Mouse (Mus musculus) stomach, postnatal 0 days (tissue): ENCODE measurements around the gene Plce1. TPM values are rescaled to one million over a fixed set of nuclear protein-coding genes. Genes with fewer than 3 reads are reported as not detected.

Experiments used
- ATAC-seq: fragments of 200-750 bp; cut with Nextera tagmentation; 2 replicates; pipeline ENCODE4 v1.8.0; 2017; ENCODE audit not compliant: low FRiP score, low TSS enrichment
- DNase-seq: peaks from one replicate; pipeline ENCODE4 v3.0.0-alpha.2; 2016; ENCODE audit warnings: low spot score
- H3K27ac ChIP-seq: fragments of 300-500 bp; sonication (generic); replicated peaks from 2 replicates; pipeline ENCODE4 v1.5.1; 2014; ENCODE audit warnings: mild to moderate bottlenecking, control low read depth
- H3K27me3 ChIP-seq: fragments of 300-500 bp; sonication (generic); 2 replicates; pipeline ENCODE4 v1.6.1; 2014; ENCODE audit warnings: low read length; ENCODE audit not compliant: control insufficient read depth, insufficient read depth
- H3K36me3 ChIP-seq: fragments of 300-500 bp; sonication (generic); 2 replicates; pipeline ENCODE4 v1.6.1; 2014; ENCODE audit warnings: low read length, mixed read lengths; ENCODE audit not compliant: control insufficient read depth, insufficient read depth
- H3K4me1 ChIP-seq: fragments of 300-500 bp; sonication (generic); replicated peaks from 2 replicates; pipeline ENCODE4 v1.6.1; 2014; ENCODE audit warnings: antibody characterized with exemption; ENCODE audit not compliant: control insufficient read depth, insufficient read depth
- H3K4me2 ChIP-seq: fragments of 300-500 bp; sonication (generic); replicated peaks from 2 replicates; pipeline ENCODE4 v1.6.1; 2014; ENCODE audit warnings: low read depth, mild to moderate bottlenecking, control low read depth, moderate library complexity
- H3K4me3 ChIP-seq: fragments of 300-500 bp; sonication (generic); 2 replicates; pipeline ENCODE4 v1.5.1; 2014; ENCODE audit warnings: low read depth, low read length, control low read depth
- H3K9ac ChIP-seq: fragments of 300-500 bp; sonication (generic); 2 replicates; pipeline ENCODE4 v1.6.1; 2014; ENCODE audit warnings: mild to moderate bottlenecking, low read length, control low read depth, mixed read lengths
- H3K9me3 ChIP-seq: fragments of 300-500 bp; sonication (generic); 2 replicates; pipeline ENCODE4 v1.6.1; 2016; ENCODE audit warnings: low read length; ENCODE audit not compliant: control insufficient read depth
- CTCF ChIP-seq: IDR thresholded peaks from 2 replicates; pipeline ENCODE4 v1.5.1; 2016; ENCODE audit warnings: antibody characterized with exemption, low read depth, mild to moderate bottlenecking, moderate library complexity
- EP300 ChIP-seq: optimal IDR thresholded peaks from 2 replicates; pipeline ENCODE3; 2016; ENCODE audit warnings: antibody characterized with exemption
- WGBS: fragments of 180-500 bp; shearing (Covaris S2); extraction: QIAGEN DNeasy Blood & Tissue Kit; methylation state at CpG from one replicate; pipeline ENCODE4 v1.1.7; 2014; 5-methylcytosine and 5-hydroxymethylcytosine counted together
- polyA plus RNA-seq: library from polyadenylated mRNA; unstranded; fragments of >200 nt; fragmentation: Nextera tagmentation; extraction: Ambion mirVana; gene quantifications from 2 replicates; pipeline ENCODE4 v1.2.1, GENCODE M21; 2015

Plce1 gene
- polyA plus RNA-seq, 1 experiment from 2014 or later = 6.2 TPM

DNA sequence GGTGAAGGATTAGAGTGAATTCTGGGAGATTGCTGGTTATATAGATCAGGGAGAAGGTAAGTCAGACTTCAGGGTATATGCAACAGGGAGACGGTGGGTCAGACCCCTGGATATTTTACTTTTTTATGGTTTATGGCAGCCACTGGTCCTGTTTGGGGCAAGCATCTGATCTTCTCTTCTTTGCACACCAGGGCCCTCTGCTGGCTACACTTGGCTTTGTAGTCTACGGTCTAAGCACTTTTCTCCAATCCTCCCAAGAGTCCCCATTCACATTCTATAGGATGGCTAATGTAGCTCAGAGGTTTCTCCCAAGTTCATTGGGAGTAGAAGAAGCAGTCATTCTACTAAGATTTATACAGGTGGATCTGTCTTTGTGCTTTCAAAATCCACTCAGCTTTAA lies 228.5 kb downstream of the Plce1 start:
- Histone ChIP-seq H3K4me3 (no peak overlapping the region), H3K9me3 (no peaks in the 10 kb centered on the region), H3K27ac (no peak overlapping the region), H3K36me3 (no peaks in the 10 kb centered on the region), H3K27me3 (no peaks in the 10 kb centered on the region), H3K9ac (no peak overlapping the region), H3K4me2 (no peak overlapping the region), H3K4me1 (no peaks in the 10 kb centered on the region)
- peak; percentile 30 for DNase-seq
- TF ChIP-seq CTCF = peak; percentile 68
- no peak for TF ChIP-seq EP300
- WGBS = 74% methylated on average over 2 of the region's 2 CpGs
- no peak for ATAC-seq

- peaks cover 4% of the 10 kb centered on the region for H3K36me3 ChIP-seq
- H3K4me1 ChIP-seq = no peaks in the 10 kb centered on the region
- ATAC-seq (no peak), DNase-seq (no peak)
- TF ChIP-seq CTCF = no peak
- TF ChIP-seq EP300 = no peak
- no peak overlapping the region for H3K4me3 ChIP-seq
- 92% methylated on average over 4 of the region's 4 CpGs for WGBS
- H3K9ac ChIP-seq = no peak overlapping the region
- no peaks in the 10 kb centered on the region for H3K9me3 ChIP-seq
- H3K27ac ChIP-seq = no peak overlapping the region
- H3K4me2 ChIP-seq = no peak overlapping the region
- H3K27me3 ChIP-seq = no peaks in the 10 kb centered on the region
These were observed 240.9 kb downstream of the Plce1 start for GRCm38 (mm10) chr19:38721808-38722207.

DNA sequence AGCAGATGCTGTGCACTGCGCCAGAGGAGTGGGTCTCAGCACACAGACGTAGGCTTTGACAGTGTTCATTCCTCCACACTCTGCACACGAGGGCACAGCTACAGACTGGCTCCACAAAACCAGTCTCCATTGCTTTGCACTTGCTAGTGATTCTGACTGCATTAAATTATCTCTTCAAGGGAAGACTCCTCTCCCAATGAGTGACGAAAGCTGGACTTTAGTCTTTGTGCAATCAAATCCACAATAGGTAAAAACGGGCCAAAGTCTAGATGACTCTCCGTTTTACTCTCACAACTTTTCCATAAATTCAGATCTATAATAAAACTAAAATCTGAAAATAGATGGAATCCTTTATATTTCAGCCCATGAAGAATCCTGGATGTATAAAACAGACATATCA lies 242.1 kb downstream of the Plce1 start:
- Histone ChIP-seq H3K9me3 (no peaks in the 10 kb centered on the region), H3K36me3 (no peaks in the 10 kb centered on the region; the same call in 1 of the 2 replicates), H3K4me1 (no peaks in the 10 kb centered on the region), H3K4me2 (no peak overlapping the region), H3K27me3 (no peaks in the 10 kb centered on the region), H3K4me3 (no peak overlapping the region), H3K27ac (no peak overlapping the region), H3K9ac (no peak overlapping the region)
- DNase-seq (no peak), ATAC-seq (no peak)
- 82% methylated on average over 6 of the region's 6 CpGs for WGBS
- TF ChIP-seq CTCF = no peak
- TF ChIP-seq EP300 = no peak

DNA sequence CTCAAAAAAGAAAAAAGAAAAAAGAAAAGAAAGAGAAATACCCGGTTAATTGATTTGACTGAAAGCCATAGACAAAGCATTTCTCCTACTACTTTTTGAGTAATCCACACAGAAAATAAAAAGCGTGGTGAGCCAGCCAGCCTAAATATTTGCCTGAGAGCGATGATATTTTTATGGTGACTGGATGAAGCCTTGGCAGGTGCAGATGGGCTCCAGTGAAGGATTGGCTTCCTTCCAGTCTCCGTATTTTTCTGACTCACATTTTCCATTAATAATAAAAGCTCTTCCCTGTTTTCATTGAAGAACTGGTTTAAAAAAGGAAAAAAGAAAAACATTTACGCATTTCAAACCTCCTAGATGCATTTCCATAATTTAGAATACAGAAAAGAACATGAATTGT lies 243.1 kb downstream of the Plce1 start:
- ATAC-seq (no peak), DNase-seq (no peak)
- H3K36me3 ChIP-seq = no peaks in the 10 kb centered on the region
- no peak overlapping the region for H3K4me3 ChIP-seq
- TF ChIP-seq CTCF (no peak), EP300 (no peak)
- no peak overlapping the region for H3K27ac ChIP-seq
- WGBS = 36% methylated on average over 5 of the region's 5 CpGs
- no peaks in the 10 kb centered on the region for H3K27me3 ChIP-seq
- no peak overlapping the region for H3K4me2 ChIP-seq
- no peaks in the 10 kb centered on the region for H3K9me3 ChIP-seq
- no peaks in the 10 kb centered on the region for H3K4me1 ChIP-seq
- no peak overlapping the region for H3K9ac ChIP-seq

GRCm38 (mm10) chr19:38728842-38729241 lies 247.9 kb downstream of the Plce1 start:
- Histone ChIP-seq H3K4me3 (no peak overlapping the region), H3K4me1 (no peaks in the 10 kb centered on the region), H3K36me3 (no peaks in the 10 kb centered on the region), H3K4me2 (no peak overlapping the region), H3K27ac (no peak overlapping the region), H3K9me3 (no peaks in the 10 kb centered on the region), H3K27me3 (no peaks in the 10 kb centered on the region), H3K9ac (no peak overlapping the region)
- WGBS = 50% methylated on average over 6 of the region's 6 CpGs
- ATAC-seq = no peak
- no peak for TF ChIP-seq EP300
- no peak for TF ChIP-seq CTCF
- no peak for DNase-seq

GRCm38 (mm10) chr19:38729264-38729663 lies 248.4 kb downstream of the Plce1 start:
- no peaks in the 10 kb centered on the region for H3K36me3 ChIP-seq
- no peak overlapping the region for H3K27ac ChIP-seq
- ATAC-seq (no peak), DNase-seq (no peak)
- no peak overlapping the region for H3K4me3 ChIP-seq
- 19% methylated on average over 3 of the region's 3 CpGs for WGBS
- H3K9ac ChIP-seq = no peak overlapping the region
- no peaks in the 10 kb centered on the region for H3K4me1 ChIP-seq
- H3K4me2 ChIP-seq = no peak overlapping the region
- no peaks in the 10 kb centered on the region for H3K9me3 ChIP-seq
- TF ChIP-seq EP300 (no peak), CTCF (no peak)
- no peaks in the 10 kb centered on the region for H3K27me3 ChIP-seq
